Mouse (Mus musculus): ENCODE measurements around the gene Pdcd1lg2.

DNA sequence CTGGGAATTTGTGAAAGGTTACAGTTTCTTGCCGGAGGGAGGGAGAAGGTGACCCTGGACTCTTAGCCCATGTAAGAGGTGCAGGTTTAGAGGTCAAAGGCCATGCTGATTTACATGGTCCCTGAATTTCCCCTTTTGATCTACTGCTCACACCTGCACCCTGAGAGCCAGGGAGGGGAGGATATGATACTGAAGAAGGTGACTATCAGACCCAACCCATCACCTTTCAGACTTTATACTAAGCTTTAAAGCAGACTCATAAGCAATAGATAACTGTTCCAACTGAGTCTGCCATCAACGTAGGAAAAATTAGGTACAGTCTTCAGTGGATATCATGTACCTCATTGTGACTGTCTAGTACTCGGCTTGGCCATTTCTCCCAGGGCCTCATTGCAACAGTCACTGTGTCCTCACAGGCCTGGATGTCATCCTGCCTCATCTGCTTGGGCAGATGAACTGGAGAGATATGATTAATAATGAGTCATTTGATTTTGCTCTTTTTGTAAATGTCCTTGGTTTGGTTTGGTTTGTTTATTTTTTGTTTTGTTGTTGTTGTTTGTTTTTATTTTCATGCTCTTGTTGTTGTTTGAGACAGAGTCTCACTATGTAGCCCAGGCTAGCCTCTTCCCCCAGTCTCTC is 41.9 kb upstream of the Pdcd1lg2 start:
- no peak for TF ChIP-seq HCFC1 (IDR thresholded peaks at IDR 0.05; ENCODE audit: borderline replicate concordance, insufficient read depth, low read length)
- no peak for TF ChIP-seq ZC3H11A (IDR thresholded peaks at IDR 0.05; ENCODE audit: borderline replicate concordance, low read depth, low read length)

All from ES-E14 (cell line).